Mouse (Mus musculus) lung, embryonic 14.5 days (tissue): ENCODE results near the gene Abhd11. TPM values are rescaled to one million over a fixed set of nuclear protein-coding genes. Genes with fewer than 3 reads are reported as not detected.

ENCODE experiments used
- ATAC-seq: fragments of 200-750 bp; cut with Nextera tagmentation; 2 replicates; pipeline ENCODE4 v1.8.0; 2017; ENCODE audit warnings: mild to moderate bottlenecking, moderate TSS enrichment, moderate library complexity; ENCODE audit not compliant: insufficient read depth
- DNase-seq: peaks from one replicate; pipeline ENCODE4 v3.0.0-alpha.2; 2015
- H3K27ac ChIP-seq: fragments of 300-500 bp; sonication (generic); 2 replicates; pipeline ENCODE4 v1.5.1; 2014; ENCODE audit warnings: low read depth, mild to moderate bottlenecking, moderate library complexity
- H3K27me3 ChIP-seq: fragments of 300-500 bp; sonication (generic); 2 replicates; pipeline ENCODE4 v1.6.1; 2014; ENCODE audit warnings: low read length, control low read depth; ENCODE audit not compliant: insufficient read depth
- H3K36me3 ChIP-seq: fragments of 300-500 bp; sonication (generic); 2 replicates; pipeline ENCODE4 v1.6.1; 2014; ENCODE audit warnings: control low read depth; ENCODE audit not compliant: insufficient read depth
- H3K4me1 ChIP-seq: fragments of 300-500 bp; sonication (generic); 2 replicates; pipeline ENCODE4 v1.6.1; 2014; ENCODE audit warnings: antibody characterized with exemption, control low read depth; ENCODE audit not compliant: insufficient read depth
- H3K4me2 ChIP-seq: fragments of 300-500 bp; sonication (generic); 2 replicates; pipeline ENCODE4 v1.6.1; 2014; ENCODE audit warnings: mild to moderate bottlenecking
- H3K4me3 ChIP-seq: fragments of 300-500 bp; sonication (generic); 2 replicates; pipeline ENCODE4 v1.5.1; 2014; ENCODE audit warnings: low read depth, low read length
- H3K9ac ChIP-seq: fragments of 300-500 bp; sonication (generic); 2 replicates; pipeline ENCODE4 v1.6.1; 2014
- H3K9me3 ChIP-seq: fragments of 300-500 bp; sonication (generic); 2 replicates; pipeline ENCODE4 v1.6.1; 2016; ENCODE audit warnings: low read depth, low read length, control low read depth
- CTCF ChIP-seq: IDR thresholded peaks from 2 replicates; pipeline ENCODE4 v1.5.1; 2016; ENCODE audit warnings: antibody characterized with exemption, low read depth
- WGBS: fragments of 180-500 bp; shearing (Covaris S2); extraction: QIAGEN DNeasy Blood & Tissue Kit; methylation state at CpG from one replicate; pipeline ENCODE4 v1.1.7; 2014; 5-methylcytosine and 5-hydroxymethylcytosine counted together
- polyA plus RNA-seq: library from polyadenylated mRNA; unstranded; fragments of >200 nt; fragmentation: Nextera tagmentation; extraction: Ambion mirVana; gene quantifications from 2 replicates; pipeline ENCODE4 v1.2.1, GENCODE M21; 2014

The Abhd11 gene
- polyA plus RNA-seq, 1 experiment from 2014 or later = 71.0 TPM

- no peak for TF ChIP-seq CTCF
- ATAC-seq (peak; percentile 91), DNase-seq (peak; percentile 98)
- H3K9ac ChIP-seq = peak within 1 kb of the TSS; percentile 64
- no peaks in the 10 kb centered on the region for H3K27me3 ChIP-seq
- WGBS = under 1% methylated on average over 61 of the region's 61 CpGs
- no peaks in the 10 kb centered on the region for H3K9me3 ChIP-seq
- peak within 1 kb of the TSS; percentile 60 for H3K4me3 ChIP-seq
- H3K36me3 ChIP-seq = no peaks in the 10 kb centered on the region
- H3K27ac ChIP-seq = peak within 1 kb of the TSS; percentile 50; the same call in 1 of the 2 replicates
- peaks cover 22% of the 10 kb centered on the region for H3K4me1 ChIP-seq
- peak within 1 kb of the TSS; percentile 74 for H3K4me2 ChIP-seq
Observed at GRCm38 (mm10) chr5:135023344-135024173, 14.6 kb downstream of the Abhd11 start, which contains the start of gene Stx1a. Stx1a (plus strand) TSS chr5:135023482.

GRCm38 (mm10) chr5:135024665-135025224 lies 15.8 kb downstream of the Abhd11 start:
- TF ChIP-seq CTCF = no peak
- ATAC-seq = no peak
- Histone ChIP-seq H3K36me3 (no peaks in the 10 kb centered on the region), H3K4me3 (peak overlapping the region; percentile 60), H3K4me1 (peaks cover 32% of the 10 kb centered on the region), H3K27me3 (no peaks in the 10 kb centered on the region), H3K9me3 (no peaks in the 10 kb centered on the region), H3K9ac (peak overlapping the region; percentile 64; the same call in 1 of the 2 replicates), H3K4me2 (peak overlapping the region; percentile 74), H3K27ac (peak overlapping the region; percentile 1; the same call in 1 of the 2 replicates)
- WGBS = 20% methylated on average over 11 of the region's 11 CpGs
- DNase-seq = peak; percentile 83

GRCm38 (mm10) chr5:135025899-135026298 lies 16.9 kb downstream of the Abhd11 start:
- no peak for ATAC-seq
- H3K4me1 ChIP-seq = peaks cover 32% of the 10 kb centered on the region
- peak overlapping the region; percentile 30; the same call in 1 of the 2 replicates for H3K27ac ChIP-seq
- no peaks in the 10 kb centered on the region for H3K36me3 ChIP-seq
- H3K27me3 ChIP-seq = no peaks in the 10 kb centered on the region
- peak; percentile 16; the same call in 1 of the 2 replicates for TF ChIP-seq CTCF
- peak overlapping the region; percentile 9 for H3K4me3 ChIP-seq
- H3K4me2 ChIP-seq = peak overlapping the region; percentile 74
- WGBS = 12% methylated on average over 7 of the region's 7 CpGs
- DNase-seq = peak; percentile 71
- H3K9me3 ChIP-seq = no peaks in the 10 kb centered on the region
- H3K9ac ChIP-seq = peak overlapping the region; percentile 38

- Histone ChIP-seq H3K9ac (no peak overlapping the region; the same call in none of the 2 replicates), H3K27me3 (no peaks in the 10 kb centered on the region), H3K4me1 (peaks cover 30% of the 10 kb centered on the region), H3K4me2 (peak overlapping the region; percentile 51), H3K36me3 (no peaks in the 10 kb centered on the region), H3K4me3 (0 out of 2 replicates have a peak overlapping the region, but pooled peaks have one; percentile 2), H3K9me3 (no peaks in the 10 kb centered on the region), H3K27ac (peak overlapping the region; percentile 47; the same call in 1 of the 2 replicates)
- WGBS = 34% methylated on average over 18 of the region's 18 CpGs
- ATAC-seq (peak; percentile 41; the same call in 1 of the 2 replicates), DNase-seq (peak; percentile 81)
- TF ChIP-seq CTCF = no peak
Observed at GRCm38 (mm10) chr5:135029007-135029854, 20.3 kb downstream of the Abhd11 start.

- Histone ChIP-seq H3K36me3 (peaks cover 12% of the 10 kb centered on the region; the same call in 1 of the 2 replicates), H3K9me3 (no peaks in the 10 kb centered on the region), H3K27ac (no peak overlapping the region), H3K4me3 (no peak overlapping the region), H3K4me2 (no peak overlapping the region), H3K9ac (no peak overlapping the region), H3K27me3 (no peaks in the 10 kb centered on the region), H3K4me1 (peaks cover 14% of the 10 kb centered on the region; the same call in 1 of the 2 replicates)
- ATAC-seq (no peak), DNase-seq (no peak)
- TF ChIP-seq CTCF = no peak
- WGBS = 89% methylated on average over 5 of the region's 5 CpGs
Observed at GRCm38 (mm10) chr5:135032581-135032980, 23.6 kb downstream of the Abhd11 start.

- Histone ChIP-seq H3K36me3 (peaks cover 17% of the 10 kb centered on the region; the same call in 1 of the 2 replicates), H3K4me3 (no peak overlapping the region), H3K27ac (no peak overlapping the region), H3K4me2 (no peak overlapping the region), H3K27me3 (no peaks in the 10 kb centered on the region), H3K9ac (no peak overlapping the region), H3K9me3 (no peaks in the 10 kb centered on the region), H3K4me1 (no peaks in the 10 kb centered on the region)
- ATAC-seq (no peak), DNase-seq (no peak)
- peak; percentile 42; the same call in 1 of the 2 replicates for TF ChIP-seq CTCF
- 98% methylated on average over 2 of the region's 2 CpGs for WGBS
Observed at GRCm38 (mm10) chr5:135034593-135034992, 25.6 kb downstream of the Abhd11 start.
